Mouse (Mus musculus): Measurements from ENCODE around the gene Pde8b. TPM values are rescaled to one million over a fixed set of nuclear protein-coding genes. Genes with fewer than 3 reads are reported as not detected.

The Pde8b gene
- polyA plus RNA-seq, 1 experiment, result 0.88 TPM

- WGBS, result 13% methylated on average over 1 of the region's 1 CpGs
- Histone ChIP-seq H3K36me3 (ENCODE audit: control insufficient read depth, insufficient read depth, low read length) (no peaks in the 10 kb centered on the region), H3K4me3 (ENCODE audit: control insufficient read depth, insufficient read depth, low read length) (no peak overlapping the region), H3K27me3 (ENCODE audit: control insufficient read depth, insufficient read depth, low read length) (no peaks in the 10 kb centered on the region), H3K4me1 (replicated peaks; ENCODE audit: control insufficient read depth, insufficient read depth, low read length) (no peaks in the 10 kb centered on the region), H3K27ac (ENCODE audit: control insufficient read depth, insufficient read depth, low read length) (no peak overlapping the region)
- DNase-seq, result no peak
- TF ChIP-seq POLR2A (IDR thresholded peaks at IDR 0.05; ENCODE audit: control insufficient read depth, extremely low read depth, insufficient read depth, low read length, poor library complexity), result no peak
- TF ChIP-seq CTCF (IDR thresholded peaks at IDR 0.05; ENCODE audit: borderline replicate concordance, control insufficient read depth, extremely low read depth, insufficient read depth, low read length, poor library complexity), result no peak
Measured at GRCm38 (mm10) chr13:95044108-95044507, 206.0 kb downstream of the Pde8b start.

- 93% methylated on average over 9 of the region's 9 CpGs for WGBS
- Histone ChIP-seq H3K27me3 (ENCODE audit: control insufficient read depth, insufficient read depth, low read length) (no peaks in the 10 kb centered on the region), H3K4me1 (replicated peaks; ENCODE audit: control insufficient read depth, insufficient read depth, low read length) (no peaks in the 10 kb centered on the region), H3K36me3 (ENCODE audit: control insufficient read depth, insufficient read depth, low read length) (no peaks in the 10 kb centered on the region), H3K27ac (ENCODE audit: control insufficient read depth, insufficient read depth, low read length) (no peak overlapping the region), H3K4me3 (ENCODE audit: control insufficient read depth, insufficient read depth, low read length) (no peak overlapping the region)
- no peak for TF ChIP-seq CTCF (IDR thresholded peaks at IDR 0.05; ENCODE audit: borderline replicate concordance, control insufficient read depth, extremely low read depth, insufficient read depth, low read length, poor library complexity)
- no peak for TF ChIP-seq POLR2A (IDR thresholded peaks at IDR 0.05; ENCODE audit: control insufficient read depth, extremely low read depth, insufficient read depth, low read length, poor library complexity)
- no peak for DNase-seq
Measured at GRCm38 (mm10) chr13:95040140-95040738, 209.9 kb downstream of the Pde8b start.

- Histone ChIP-seq H3K27ac (ENCODE audit: control insufficient read depth, insufficient read depth, low read length) (no peak overlapping the region), H3K27me3 (ENCODE audit: control insufficient read depth, insufficient read depth, low read length) (no peaks in the 10 kb centered on the region), H3K4me3 (ENCODE audit: control insufficient read depth, insufficient read depth, low read length) (no peak overlapping the region), H3K4me1 (replicated peaks; ENCODE audit: control insufficient read depth, insufficient read depth, low read length) (no peaks in the 10 kb centered on the region), H3K36me3 (ENCODE audit: control insufficient read depth, insufficient read depth, low read length) (no peaks in the 10 kb centered on the region)
- 26% methylated on average over 4 of the region's 4 CpGs for WGBS
- TF ChIP-seq CTCF (IDR thresholded peaks at IDR 0.05; ENCODE audit: borderline replicate concordance, control insufficient read depth, extremely low read depth, insufficient read depth, low read length, poor library complexity) (no peak), POLR2A (IDR thresholded peaks at IDR 0.05; ENCODE audit: control insufficient read depth, extremely low read depth, insufficient read depth, low read length, poor library complexity) (no peak)
- no peak for DNase-seq
Measured at GRCm38 (mm10) chr13:95038200-95038599, 211.9 kb downstream of the Pde8b start.

- TF ChIP-seq POLR2A (IDR thresholded peaks at IDR 0.05; ENCODE audit: control insufficient read depth, extremely low read depth, insufficient read depth, low read length, poor library complexity), result no peak
- TF ChIP-seq CTCF (IDR thresholded peaks at IDR 0.05; ENCODE audit: borderline replicate concordance, control insufficient read depth, extremely low read depth, insufficient read depth, low read length, poor library complexity), result no peak
- DNase-seq, result no peak
- WGBS, result 91% methylated on average over 2 of the region's 2 CpGs
Measured at GRCm38 (mm10) chr13:95034715-95035114, 215.4 kb downstream of the Pde8b start.

GRCm38 (mm10) chr13:95034094-95034493 is 216.0 kb downstream of the Pde8b start:
- Histone ChIP-seq H3K27ac (ENCODE audit: control insufficient read depth, insufficient read depth, low read length) (no peak overlapping the region), H3K4me1 (replicated peaks; ENCODE audit: control insufficient read depth, insufficient read depth, low read length) (no peaks in the 10 kb centered on the region), H3K36me3 (ENCODE audit: control insufficient read depth, insufficient read depth, low read length) (no peaks in the 10 kb centered on the region), H3K27me3 (ENCODE audit: control insufficient read depth, insufficient read depth, low read length) (no peaks in the 10 kb centered on the region), H3K4me3 (ENCODE audit: control insufficient read depth, insufficient read depth, low read length) (no peak overlapping the region)
- no peak for DNase-seq
- 24% methylated on average over 9 of the region's 9 CpGs for whole genome bisulfite sequencing
- TF ChIP-seq POLR2A (IDR thresholded peaks at IDR 0.05; ENCODE audit: control insufficient read depth, extremely low read depth, insufficient read depth, low read length, poor library complexity) (no peak), CTCF (IDR thresholded peaks at IDR 0.05; ENCODE audit: borderline replicate concordance, control insufficient read depth, extremely low read depth, insufficient read depth, low read length, poor library complexity) (no peak)

More at GRCm38 (mm10) chr13:95034715-95035114, 215.4 kb downstream of the Pde8b start:
- H3K4me3 ChIP-seq (ENCODE audit: control insufficient read depth, insufficient read depth, low read length), result no peak overlapping the region
- no peaks in the 10 kb centered on the region for H3K27me3 ChIP-seq (ENCODE audit: control insufficient read depth, insufficient read depth, low read length)
- no peaks in the 10 kb centered on the region for H3K4me1 ChIP-seq (replicated peaks; ENCODE audit: control insufficient read depth, insufficient read depth, low read length)
- no peak overlapping the region for H3K27ac ChIP-seq (ENCODE audit: control insufficient read depth, insufficient read depth, low read length)
- H3K36me3 ChIP-seq (ENCODE audit: control insufficient read depth, insufficient read depth, low read length), result no peaks in the 10 kb centered on the region

GRCm38 (mm10) chr13:95032973-95033372 is 217.2 kb downstream of the Pde8b start:
- DNase-seq, result no peak
- WGBS, result 82% methylated on average over 6 of the region's 6 CpGs
- no peak overlapping the region for H3K27ac ChIP-seq (ENCODE audit: control insufficient read depth, insufficient read depth, low read length)

More at GRCm38 (mm10) chr13:95032973-95033372, 217.2 kb downstream of the Pde8b start:
- H3K27me3 ChIP-seq (ENCODE audit: control insufficient read depth, insufficient read depth, low read length), result no peaks in the 10 kb centered on the region
- no peak overlapping the region for H3K4me3 ChIP-seq (ENCODE audit: control insufficient read depth, insufficient read depth, low read length)
- no peak for TF ChIP-seq POLR2A (IDR thresholded peaks at IDR 0.05; ENCODE audit: control insufficient read depth, extremely low read depth, insufficient read depth, low read length, poor library complexity)
- TF ChIP-seq CTCF (IDR thresholded peaks at IDR 0.05; ENCODE audit: borderline replicate concordance, control insufficient read depth, extremely low read depth, insufficient read depth, low read length, poor library complexity), result no peak
- no peaks in the 10 kb centered on the region for H3K4me1 ChIP-seq (replicated peaks; ENCODE audit: control insufficient read depth, insufficient read depth, low read length)
- no peaks in the 10 kb centered on the region for H3K36me3 ChIP-seq (ENCODE audit: control insufficient read depth, insufficient read depth, low read length)
